Mouse (Mus musculus) B cell, adult 2 months (primary cell): ENCODE results near the gene Rbm43.
"Not testable (repeated sequence)": the region's sequence is repeated elsewhere in the genome, so short reads cannot be mapped to it uniquely, and the experiment has no call there.

ENCODE experiments used
- DNase-seq, 2 experiments: peaks; one replicate each; pipeline ENCODE4 v3.0.0; 2022

Gene Rbm43

GRCm38 (mm10) chr2:51912740-51913139 lies 22.2 kb downstream of the Rbm43 start:
- DNase-seq = no peak

- DNase-seq = no peak
These were observed 23.1 kb downstream of the Rbm43 start for GRCm38 (mm10) chr2:51911864-51912263.

GRCm38 (mm10) chr2:51907538-51908110 lies 27.3 kb downstream of the Rbm43 start:
- no peak for DNase-seq

DNA sequence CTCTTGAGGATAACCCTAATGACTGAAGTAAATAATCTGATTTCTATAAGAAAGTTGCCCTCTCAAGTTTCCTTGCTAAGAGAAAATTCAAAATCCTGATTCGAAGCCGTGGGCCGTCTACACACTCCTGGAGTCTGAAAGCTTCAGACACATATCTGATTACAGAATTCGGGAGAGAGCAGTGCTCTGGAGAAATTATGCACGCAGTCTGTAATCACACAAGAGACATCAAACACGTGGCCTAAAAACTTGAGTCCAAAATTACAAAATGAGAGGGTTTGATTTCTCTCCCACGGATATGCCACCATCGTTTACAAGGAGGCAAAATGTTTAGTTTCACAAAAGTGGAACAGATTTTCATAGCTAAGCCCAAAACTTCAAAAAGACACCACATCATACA lies 29.3 kb downstream of the Rbm43 start:
- DNase-seq = no peak

DNA sequence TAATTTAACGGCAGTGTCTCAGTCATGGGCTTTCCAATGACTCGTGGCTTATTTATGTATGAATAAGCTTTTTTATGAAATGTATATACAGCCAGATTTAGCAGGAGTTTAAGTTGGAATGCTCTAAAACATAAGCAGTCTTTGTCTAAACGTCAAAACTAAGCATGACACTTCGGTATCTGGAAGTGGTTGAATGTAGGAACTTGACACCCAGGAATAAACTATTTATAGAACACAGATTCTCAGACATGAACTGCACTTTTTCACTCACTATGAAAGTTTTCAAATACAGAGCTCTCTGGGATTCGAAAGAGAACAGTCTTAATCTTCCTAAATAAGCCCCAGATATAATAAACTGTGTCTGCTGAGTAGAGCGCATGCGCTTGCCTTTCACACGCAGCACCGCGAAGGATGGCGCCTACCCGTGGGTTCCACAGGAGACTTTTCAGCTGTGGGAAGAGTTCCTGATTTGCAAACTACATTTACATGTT lies 42.5 kb downstream of the Rbm43 start:
- no peak for DNase-seq

- DNase-seq = no peak
These were observed 44.0 kb downstream of the Rbm43 start for GRCm38 (mm10) chr2:51890961-51891360.

DNA sequence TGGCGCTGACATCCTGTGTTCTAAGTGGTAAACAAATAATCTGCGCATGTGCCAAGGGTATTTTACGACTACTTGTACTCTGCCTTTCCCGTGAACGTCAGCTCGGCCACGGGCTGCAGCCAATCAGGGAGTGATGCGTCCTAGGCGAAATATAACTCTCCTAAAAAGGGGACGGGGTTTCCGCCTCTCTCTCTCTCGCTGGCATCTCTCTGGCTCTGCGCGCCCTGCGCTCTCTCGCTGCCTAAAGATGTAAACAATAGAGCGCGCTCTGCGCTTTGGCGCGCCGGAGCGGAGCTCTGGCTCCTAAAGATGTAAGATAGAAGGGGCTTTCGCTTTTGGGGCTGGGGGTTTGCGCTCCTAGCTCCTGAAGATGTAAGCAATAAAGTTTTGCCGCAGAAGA lies 44.8 kb downstream of the Rbm43 start:
- not testable (repeated sequence) for DNase-seq

DNA sequence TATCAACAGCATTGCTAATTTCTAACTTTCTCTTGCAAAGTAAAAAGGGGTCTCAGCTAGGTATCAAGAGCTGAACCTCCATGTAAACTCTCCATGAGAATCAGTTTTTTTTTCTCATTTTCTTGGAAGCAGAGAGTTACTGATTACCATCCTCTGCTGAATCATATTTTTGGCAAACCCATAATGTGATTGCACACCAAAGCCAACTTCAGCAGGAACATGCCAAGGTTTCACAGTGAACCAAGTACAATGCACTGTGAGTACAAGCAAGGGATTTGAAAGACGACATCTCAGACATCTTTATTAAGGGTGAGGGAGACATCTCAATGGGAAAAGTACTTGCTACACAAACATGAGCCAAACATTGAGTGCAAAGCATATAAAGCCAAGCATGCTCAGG lies 54.8 kb downstream of the Rbm43 start:
- no peak for DNase-seq
